Mouse (Mus musculus) gonadal fat pad, adult 2 months (tissue): ENCODE measurements around the gene Gstm4. TPM values are rescaled to one million over a fixed set of nuclear protein-coding genes. Genes with fewer than 3 reads are reported as not detected.
A peak's percentile ranks its signal among the peaks of the same experiment; 100 is the strongest.
"Not testable (repeated sequence)": the region's sequence is repeated elsewhere in the genome, so short reads cannot be mapped to it uniquely, and the experiment has no call there.

Experiments used
- DNase-seq: peaks from one replicate; pipeline ENCODE4 v3.0.0-alpha.2; 2012; ENCODE audit warnings: low read depth
- polyA plus RNA-seq: library from polyadenylated mRNA; depleted of rRNA; stranded (reverse); fragments of >200 nt; gene quantifications from 2 replicates; pipeline ENCODE4 v1.2.3, GENCODE M21; 2012

Gstm4 gene
- polyA plus RNA-seq, 1 experiment: 65.3 TPM

- DNase-seq: no peak
These were observed 24.7 kb upstream of the Gstm4 start for GRCm38 (mm10) chr3:108069231-108069870.

GRCm38 (mm10) chr3:108068826-108069225 lies 24.1 kb upstream of the Gstm4 start:
- no peak for DNase-seq

GRCm38 (mm10) chr3:108067370-108067934 lies 22.8 kb upstream of the Gstm4 start:
- no peak for DNase-seq

- no peak for DNase-seq
These were observed 20.9 kb upstream of the Gstm4 start for GRCm38 (mm10) chr3:108065551-108065950.

- DNase-seq: no peak
These were observed 20.0 kb upstream of the Gstm4 start for GRCm38 (mm10) chr3:108064672-108065071.

- no peak for DNase-seq
These were observed 18.0 kb upstream of the Gstm4 start for GRCm38 (mm10) chr3:108062648-108063047.

GRCm38 (mm10) chr3:108061420-108061819 lies 16.7 kb upstream of the Gstm4 start:
- no peak for DNase-seq

GRCm38 (mm10) chr3:108050493-108050892 lies 5.8 kb upstream of the Gstm4 start:
- DNase-seq: no peak

- DNase-seq: no peak
These were observed 3.6 kb upstream of the Gstm4 start for GRCm38 (mm10) chr3:108048306-108048705.

GRCm38 (mm10) chr3:108046944-108047655 lies 2.4 kb upstream of the Gstm4 start:
- no peak for DNase-seq

- no peak for DNase-seq
These were observed 11.5 kb downstream of the Gstm4 start for GRCm38 (mm10) chr3:108033156-108033555.

GRCm38 (mm10) chr3:108032113-108032512 lies 12.6 kb downstream of the Gstm4 start:
- no peak for DNase-seq

GRCm38 (mm10) chr3:108028641-108029365 lies 15.9 kb downstream of the Gstm4 start:
- no peak for DNase-seq

GRCm38 (mm10) chr3:108026597-108026996 lies 18.1 kb downstream of the Gstm4 start:
- no peak for DNase-seq

- no peak for DNase-seq
These were observed 18.6 kb downstream of the Gstm4 start for GRCm38 (mm10) chr3:108026049-108026448.

- no peak for DNase-seq
These were observed 19.4 kb downstream of the Gstm4 start for GRCm38 (mm10) chr3:108025318-108025717.

GRCm38 (mm10) chr3:108022650-108023049 lies 22.0 kb downstream of the Gstm4 start:
- DNase-seq: peak; percentile 23

GRCm38 (mm10) chr3:108020351-108021022 lies 24.2 kb downstream of the Gstm4 start:
- not testable (repeated sequence) for DNase-seq

- DNase-seq: not testable (repeated sequence)
These were observed 25.5 kb downstream of the Gstm4 start for GRCm38 (mm10) chr3:108019226-108019625.

- DNase-seq: no peak
These were observed 26.4 kb downstream of the Gstm4 start for GRCm38 (mm10) chr3:108018190-108018820.

GRCm38 (mm10) chr3:108017473-108018189 lies 27.1 kb downstream of the Gstm4 start, which contains the start of gene Gstm1:
TSS of gene Gstm1 (minus strand) at chr3:108017973.
- DNase-seq: peak; percentile 61
